Mouse (Mus musculus) adrenal gland, adult 8-10 months (tissue): Measurements from ENCODE around the gene Cpne5. TPM values are rescaled to one million over a fixed set of nuclear protein-coding genes. Genes with fewer than 3 reads are reported as not detected.
"Not testable (repeated sequence)": the region's sequence is repeated elsewhere in the genome, so short reads cannot be mapped to it uniquely, and the experiment has no call there.

Experiments
- DNase-seq: peaks from one replicate; pipeline ENCODE4 v3.0.0; 2022
- total RNA-seq, 4 experiments: library from RNA; stranded (reverse); gene quantifications; 2 replicates each; pipeline ENCODE4 v1.2.4; 2022

Gene Cpne5
- total RNA-seq, 4 experiments from 2014 or later, result 0.22 to 0.52 (median 0.37) TPM

- no peak for DNase-seq
Observed at GRCm38 (mm10) chr17:29256507-29256906, 18.5 kb upstream of the Cpne5 start.

- not testable (repeated sequence) for DNase-seq
Observed at GRCm38 (mm10) chr17:29254784-29255183, 16.8 kb upstream of the Cpne5 start.

- no peak for DNase-seq
Observed at GRCm38 (mm10) chr17:29253684-29254083, 15.7 kb upstream of the Cpne5 start.

GRCm38 (mm10) chr17:29253236-29253635 lies 15.3 kb upstream of the Cpne5 start:
- DNase-seq, result no peak

GRCm38 (mm10) chr17:29251608-29252390 lies 13.8 kb upstream of the Cpne5 start:
- DNase-seq, result peak; percentile 88

GRCm38 (mm10) chr17:29251006-29251405 lies 13.0 kb upstream of the Cpne5 start:
- not testable (repeated sequence) for DNase-seq

- DNase-seq, result peak; percentile 64
Observed at GRCm38 (mm10) chr17:29249512-29249911, 11.5 kb upstream of the Cpne5 start.

GRCm38 (mm10) chr17:29247881-29248280 lies 9.9 kb upstream of the Cpne5 start:
- no peak for DNase-seq

GRCm38 (mm10) chr17:29246602-29247001 lies 8.6 kb upstream of the Cpne5 start:
- DNase-seq, result no peak

- DNase-seq, result no peak
Observed at GRCm38 (mm10) chr17:29245725-29246124, 7.8 kb upstream of the Cpne5 start.

- no peak for DNase-seq
Observed at GRCm38 (mm10) chr17:29244912-29245311, 6.9 kb upstream of the Cpne5 start.

GRCm38 (mm10) chr17:29238421-29238945 lies 516 bp upstream of the Cpne5 start:
- no peak for DNase-seq

GRCm38 (mm10) chr17:29237267-29237771 lies 648 bp downstream of the Cpne5 start:
- DNase-seq, result no peak

GRCm38 (mm10) chr17:29236111-29236510 lies 1.9 kb downstream of the Cpne5 start:
- DNase-seq, result no peak

- no peak for DNase-seq
Observed at GRCm38 (mm10) chr17:29231109-29231508, 6.9 kb downstream of the Cpne5 start.

- DNase-seq, result no peak
Observed at GRCm38 (mm10) chr17:29220631-29221030, 17.3 kb downstream of the Cpne5 start.

- no peak for DNase-seq
Observed at GRCm38 (mm10) chr17:29218017-29218416, 19.9 kb downstream of the Cpne5 start.

- no peak for DNase-seq
Observed at GRCm38 (mm10) chr17:29216078-29216477, 21.9 kb downstream of the Cpne5 start.

- DNase-seq, result no peak
Observed at GRCm38 (mm10) chr17:29214655-29215054, 23.3 kb downstream of the Cpne5 start.

GRCm38 (mm10) chr17:29214193-29214456 lies 23.8 kb downstream of the Cpne5 start:
- DNase-seq, result no peak

GRCm38 (mm10) chr17:29213381-29214192 lies 24.4 kb downstream of the Cpne5 start:
- no peak for DNase-seq

- no peak for DNase-seq
Observed at GRCm38 (mm10) chr17:29211836-29212235, 26.1 kb downstream of the Cpne5 start.

GRCm38 (mm10) chr17:29210037-29210436 lies 27.9 kb downstream of the Cpne5 start:
- no peak for DNase-seq
